Mouse (Mus musculus) liver, embryonic 18 days (tissue): Measurements from ENCODE around the gene Cyp2d10. TPM values are rescaled to one million over a fixed set of nuclear protein-coding genes. Genes with fewer than 3 reads are reported as not detected.

Experiments used
- polyA plus RNA-seq: library from polyadenylated mRNA; depleted of rRNA; stranded (reverse); fragments of >200 nt; gene quantifications from 2 replicates; pipeline ENCODE4 v1.2.3, GENCODE M21; 2012; rRNA removed

Cyp2d10 gene
- polyA plus RNA-seq = 139 and 151 TPM in 2 replicates

GRCm38 (mm10) chr15:82406981-82407380 is at the start of gene Cyp2d10:
Gene Cyp2d10, minus strand, starts transcription at chr15:82407195.

GRCm38 (mm10) chr15:82433137-82433536 is 26.1 kb upstream of the Cyp2d10 start, which contains the start of gene Cyp2d9:
Gene Cyp2d9, plus strand, starts transcription at chr15:82433437.

GRCm38 (mm10) chr15:82393922-82394321 is 13.1 kb downstream of the Cyp2d10 start, which contains the start of gene Cyp2d11:
Gene Cyp2d11, minus strand, starts transcription at chr15:82394022.

GRCm38 (mm10) chr15:82379871-82380713 is 26.9 kb downstream of the Cyp2d10 start, which contains the start of gene Cyp2d22:
Gene Cyp2d22, minus strand, starts transcription at chr15:82380260.

GRCm38 (mm10) chr15:82354126-82354945 is 52.7 kb downstream of the Cyp2d10 start, which contains the start of gene Ndufa6:
Gene Ndufa6, minus strand, starts transcription at chr15:82354322.

Other genes starting within 250 kb of the Cyp2d10 start
- 0.12 TPM in 2 replicates for gene Shisa8, start 194.4 kb downstream of the Cyp2d10 start, polyA plus RNA-seq
- 1.4 and 2.6 TPM in 2 replicates for gene Tnfrsf13c, start 182.8 kb downstream of the Cyp2d10 start, polyA plus RNA-seq
- gene Cenpm, start 162.4 kb downstream of the Cyp2d10 start, polyA plus RNA-seq = 9.2 and 10.9 TPM in 2 replicates
- gene 1500009C09Rik, start 154.8 kb downstream of the Cyp2d10 start, polyA plus RNA-seq = not detected in 2 replicates
- 0.05 and 0.06 TPM in 2 replicates for gene Sept3, start 132.3 kb downstream of the Cyp2d10 start, polyA plus RNA-seq
- gene Wbp2nl, start 108.2 kb downstream of the Cyp2d10 start, polyA plus RNA-seq = 0.04 and 0.05 TPM in 2 replicates
- 45.1 and 48.9 TPM in 2 replicates for gene Naga, start 68.3 kb downstream of the Cyp2d10 start, polyA plus RNA-seq
- 10.9 and 11.4 TPM in 2 replicates for gene Pheta2, start 68.3 kb downstream of the Cyp2d10 start, polyA plus RNA-seq
- 86.6 and 90.5 TPM in 2 replicates for gene Smdt1, start 68.2 kb downstream of the Cyp2d10 start, polyA plus RNA-seq
- gene Ndufa6, start 52.9 kb downstream of the Cyp2d10 start, polyA plus RNA-seq = 479 and 545 TPM in 2 replicates
- gene Cyp2d22, start 26.9 kb downstream of the Cyp2d10 start, polyA plus RNA-seq = 45.3 and 51.9 TPM in 2 replicates
- gene Cyp2d11, start 13.2 kb downstream of the Cyp2d10 start, polyA plus RNA-seq = 0.31 and 0.43 TPM in 2 replicates
- gene Cyp2d9, start 26.2 kb upstream of the Cyp2d10 start, polyA plus RNA-seq = 64.7 and 68.7 TPM in 2 replicates
- gene Cyp2d12, start 147.9 kb upstream of the Cyp2d10 start, polyA plus RNA-seq = 0.02 TPM in 1 of 2 replicates, not detected in the other
- gene Cyp2d34, start 213.8 kb upstream of the Cyp2d10 start, polyA plus RNA-seq = not detected in 2 replicates